Mouse (Mus musculus): ENCODE results near the gene Pepd.

The Pepd gene

DNA sequence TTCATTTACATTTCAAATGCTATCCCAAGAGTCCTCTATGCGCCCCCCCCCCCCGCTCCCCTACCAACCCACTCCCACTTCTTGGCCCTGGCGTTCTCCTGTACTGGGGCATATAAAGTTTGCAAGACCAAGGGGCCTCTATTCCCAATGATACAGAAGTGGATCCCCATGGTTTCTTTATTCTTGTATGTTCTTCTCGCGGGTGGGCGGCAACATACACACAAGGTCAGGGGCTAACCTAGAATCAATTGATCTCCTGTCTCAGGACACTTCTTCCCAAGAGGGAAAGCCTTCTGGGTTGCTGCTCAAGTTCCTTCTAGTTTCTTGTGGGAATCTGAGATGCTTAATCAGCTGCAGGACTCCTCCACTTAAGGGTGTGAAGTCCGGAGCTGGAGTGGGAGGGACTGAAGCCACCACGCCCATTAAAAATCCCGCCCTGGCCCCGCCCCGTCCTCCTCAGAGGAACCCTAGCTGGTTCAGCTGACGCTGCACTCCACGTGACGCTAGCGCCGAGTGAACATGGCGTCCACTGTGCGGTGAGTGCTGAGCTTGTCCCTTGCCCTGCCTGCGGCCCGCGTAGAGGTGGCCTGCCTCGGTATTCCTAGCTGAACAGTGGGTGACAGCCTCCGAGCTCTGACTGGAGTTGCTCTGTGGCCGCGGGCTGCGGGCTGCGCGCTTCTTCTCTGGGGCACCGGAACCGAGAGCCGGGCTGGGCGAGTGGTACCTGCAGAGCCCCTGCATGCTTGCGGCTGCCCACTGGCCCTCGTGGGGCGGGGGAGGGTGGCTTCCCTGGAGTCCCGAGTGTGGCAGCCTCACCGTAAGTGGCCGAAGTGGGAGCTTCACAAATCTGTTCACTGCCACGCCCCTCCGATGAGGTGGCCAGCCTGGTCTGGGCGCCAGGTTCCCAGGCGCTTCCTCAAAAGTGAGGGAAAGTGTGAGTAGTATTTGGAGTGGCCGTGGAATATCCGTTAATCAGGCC, at the start of gene Pepd:
Gene Pepd, plus strand, starts transcription at position 461 of the 979 bp plus-strand sequence.
- peak; percentile 90 for DNase-seq

DNA sequence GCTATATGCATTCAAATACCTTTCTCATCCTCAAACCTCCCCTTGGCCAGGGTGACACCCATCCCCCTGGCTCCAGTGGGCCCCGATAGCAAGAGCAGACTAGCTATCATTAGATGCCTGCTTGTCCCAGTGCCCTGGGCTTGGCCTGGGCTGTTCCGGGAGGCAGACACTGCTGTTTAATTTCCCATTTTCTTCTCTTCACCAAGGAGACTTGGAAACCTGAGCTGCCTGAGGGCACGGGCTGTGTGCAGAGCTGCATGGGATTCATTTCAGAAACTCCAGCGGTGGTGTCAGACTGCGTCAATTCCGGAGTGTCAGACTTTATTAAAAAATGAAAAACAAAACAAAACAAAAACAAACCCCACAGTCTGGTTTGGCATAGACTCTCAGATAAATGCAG, 44.9 kb upstream of the Pepd start:
- no peak for DNase-seq

DNA sequence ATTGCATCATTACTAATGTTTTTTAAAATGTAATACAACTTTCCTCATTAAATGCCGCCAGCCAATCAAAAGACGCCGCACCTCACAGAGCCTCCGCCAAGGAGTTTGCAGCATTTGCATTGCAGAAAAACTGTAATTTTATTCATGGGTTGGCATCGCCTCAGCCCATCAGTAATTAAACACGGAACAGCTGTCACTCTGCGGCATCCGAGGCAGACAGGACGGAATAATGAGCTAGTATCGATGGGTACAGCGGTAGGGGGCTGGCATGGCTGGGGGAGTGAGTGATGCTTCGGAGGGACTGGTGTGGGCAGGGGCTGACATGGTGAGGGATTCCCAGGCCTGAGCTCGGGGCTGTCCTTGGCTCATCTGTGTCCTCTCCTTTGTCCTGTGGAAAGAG, 42.5 kb upstream of the Pepd start:
- no peak for DNase-seq

DNA sequence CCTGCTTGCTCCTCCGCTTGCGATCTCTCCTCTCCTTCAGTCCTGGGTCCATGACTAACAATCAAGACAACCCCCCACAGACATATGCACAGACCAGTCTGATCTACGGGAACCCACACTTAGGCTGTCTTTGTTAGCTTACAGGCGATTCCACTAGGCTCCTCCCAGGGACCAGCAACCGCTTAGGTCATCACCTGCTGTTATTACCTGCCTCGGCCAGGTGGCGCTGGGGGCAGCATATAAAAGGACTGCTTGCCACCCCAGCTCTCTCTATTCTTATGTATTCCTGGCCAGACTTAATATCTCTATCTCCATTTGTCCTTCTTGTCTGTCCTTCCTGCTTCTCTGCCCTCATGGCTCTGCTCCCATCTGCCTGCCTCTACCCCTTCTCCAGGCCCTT, 35.4 kb upstream of the Pepd start:
- peak; percentile 68 for DNase-seq

DNA sequence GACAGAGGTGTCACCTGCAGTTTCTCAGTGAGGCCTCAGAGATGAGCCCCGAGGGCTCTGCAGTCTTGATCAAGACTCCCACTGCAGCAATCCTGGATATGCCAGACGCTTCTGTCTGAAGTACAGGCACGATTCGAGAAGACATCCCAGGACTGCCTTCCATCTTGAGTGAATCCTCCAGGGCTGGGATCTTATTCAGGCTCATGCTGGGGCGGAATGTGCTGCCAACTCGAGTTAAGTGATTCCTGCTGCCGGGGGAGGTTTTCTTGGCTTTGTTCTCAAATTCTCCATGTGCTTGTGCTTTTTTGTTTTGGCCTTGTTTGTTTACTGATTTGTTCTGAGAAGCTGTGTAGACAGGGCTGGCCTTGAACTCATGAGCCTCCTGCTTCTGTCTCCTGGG, 34.4 kb upstream of the Pepd start:
- no peak for DNase-seq

DNA sequence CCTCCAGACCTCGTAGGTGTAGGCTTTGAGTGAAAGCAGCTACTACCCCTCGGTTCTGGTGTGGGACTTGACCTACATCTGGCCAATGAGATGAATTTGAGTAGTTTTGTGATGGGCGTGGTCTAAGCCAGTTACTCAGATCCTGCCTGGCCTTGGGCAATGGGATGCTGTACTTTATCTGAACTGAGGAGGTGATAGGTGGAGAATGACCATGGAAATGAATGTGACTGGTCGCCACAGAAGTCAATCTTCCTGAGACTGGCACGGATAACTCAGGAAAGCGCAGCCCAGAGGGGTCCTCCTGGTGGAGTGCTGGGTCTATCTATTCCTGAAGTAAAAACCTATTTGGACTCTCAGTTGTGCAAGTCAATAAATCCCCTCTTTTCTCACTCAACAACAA, 23.7 kb upstream of the Pepd start:
- no peak for DNase-seq

DNA sequence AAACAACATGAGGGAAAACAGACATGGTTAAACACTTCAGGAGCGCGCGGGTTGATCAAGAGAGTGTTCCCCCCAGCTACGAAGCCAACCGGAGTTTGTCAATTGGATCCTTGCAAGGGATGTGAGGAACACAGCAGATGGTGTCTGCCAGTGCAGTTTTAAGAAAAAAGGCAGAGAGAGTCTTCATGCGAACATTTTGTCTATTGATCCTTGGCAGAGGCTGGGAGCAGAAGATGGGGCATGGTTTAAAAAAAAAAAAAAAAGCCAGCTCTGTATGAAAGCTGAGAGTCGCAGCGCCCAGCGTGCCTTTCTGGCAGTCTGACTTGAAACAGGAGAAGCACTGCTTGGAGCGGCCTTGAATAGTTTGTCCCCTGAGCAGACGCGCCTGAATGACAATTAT, 23.3 kb upstream of the Pepd start:
- DNase-seq: no peak

DNA sequence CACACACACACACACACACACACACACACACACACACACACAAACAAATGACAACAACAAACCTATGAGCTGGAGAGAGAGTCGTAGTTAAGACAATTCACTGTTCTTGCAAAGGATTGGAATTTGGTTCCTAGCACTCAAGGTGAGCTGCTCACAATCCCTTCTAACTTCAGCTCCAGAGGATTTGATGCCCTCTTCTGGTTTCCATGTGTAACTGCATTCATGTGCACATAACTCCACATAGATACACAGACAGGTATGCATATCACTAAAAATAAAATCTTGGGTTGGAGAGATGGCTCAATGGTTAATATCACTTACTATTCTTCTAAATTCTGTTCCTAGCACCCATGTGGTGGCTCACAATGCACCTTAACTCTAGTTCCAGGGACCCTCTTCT, 19.3 kb upstream of the Pepd start:
- no peak for DNase-seq

DNA sequence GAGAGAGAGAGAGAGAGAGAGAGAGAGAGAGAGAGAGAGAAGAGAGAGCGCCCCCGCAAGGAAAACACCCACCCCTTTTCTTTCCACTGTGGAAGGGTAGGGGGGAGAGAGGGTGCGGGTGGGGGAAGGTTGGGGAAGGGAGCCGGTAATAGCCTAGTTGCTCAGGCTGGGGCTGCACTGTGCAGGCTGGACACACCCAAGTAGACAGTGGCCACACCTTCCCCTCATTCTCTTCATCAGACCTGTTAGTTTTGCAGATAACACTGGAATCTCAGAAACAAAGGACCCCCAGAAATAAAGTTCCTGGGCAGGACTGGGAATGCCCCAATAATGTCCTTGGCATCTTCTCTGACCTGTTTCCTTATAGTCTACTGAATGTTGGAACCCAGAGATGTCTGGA, 15.7 kb upstream of the Pepd start:
- no peak for DNase-seq

DNA sequence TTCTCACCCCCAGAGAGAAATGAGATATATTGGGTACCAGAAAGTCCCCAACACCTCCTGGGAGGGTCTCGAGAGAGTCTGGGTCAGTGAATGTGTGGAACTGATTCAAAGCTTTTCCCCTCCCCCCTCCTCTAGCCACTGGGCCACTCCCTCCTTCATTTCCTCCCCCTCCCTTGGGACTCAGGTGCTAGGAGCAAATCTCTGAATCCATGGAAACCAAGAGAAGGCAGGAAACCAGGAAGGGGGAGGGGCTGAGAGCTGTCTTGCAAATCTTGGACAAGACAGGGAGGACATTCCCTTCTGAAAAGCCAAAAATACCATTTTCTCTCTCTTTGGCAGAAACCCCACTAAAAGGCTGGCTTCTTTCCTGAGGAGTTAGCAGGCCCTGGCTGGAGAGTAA, 15.1 kb upstream of the Pepd start:
- DNase-seq: peak; percentile 30

DNA sequence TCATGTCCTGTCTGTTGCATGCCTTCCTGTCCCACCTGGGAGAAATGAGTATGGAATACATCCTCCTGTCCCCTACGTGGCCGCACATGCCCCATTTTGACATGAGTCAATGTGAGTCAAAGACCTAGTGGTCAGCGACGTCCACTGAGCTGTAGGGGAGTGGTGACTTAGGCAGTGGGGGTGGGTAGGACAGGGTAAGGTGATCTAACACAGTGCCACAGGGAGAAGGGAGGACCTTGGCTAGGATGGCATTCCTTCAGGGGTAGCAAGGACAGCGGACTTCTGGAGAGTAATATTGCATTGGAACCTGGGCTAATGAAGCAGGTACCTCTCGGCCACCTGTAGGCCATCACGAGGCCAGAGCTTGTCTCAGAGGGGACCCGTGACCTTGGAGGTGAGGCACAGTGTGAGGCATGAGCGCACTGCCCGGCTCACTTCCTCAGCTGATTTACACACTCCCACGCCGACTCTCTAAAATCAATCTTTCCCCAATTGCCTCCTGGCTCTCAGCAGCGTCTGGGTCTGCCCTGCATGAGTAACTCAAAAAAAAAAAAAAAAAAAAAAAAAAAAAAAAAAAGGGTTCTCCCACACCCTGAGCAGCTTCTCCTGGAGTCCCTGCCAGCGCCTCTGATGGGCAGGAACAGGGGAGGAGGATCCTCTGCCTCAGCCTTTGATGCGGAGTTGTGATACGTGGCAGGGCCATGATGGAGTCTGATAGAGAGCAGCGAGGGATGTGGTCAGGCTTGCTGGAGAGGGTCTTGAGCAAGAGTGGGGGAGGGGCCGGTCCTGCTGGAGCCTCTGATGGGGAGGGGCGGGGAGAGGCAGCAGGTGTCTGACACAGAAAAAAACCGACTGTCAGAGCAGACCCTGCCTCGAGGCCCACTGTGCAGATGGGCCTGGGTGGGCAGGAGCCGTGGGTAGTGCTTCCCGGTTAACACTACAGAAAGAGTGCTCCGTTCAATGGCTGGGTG, 1.8 kb upstream of the Pepd start:
- peak; percentile 37 for DNase-seq

DNA sequence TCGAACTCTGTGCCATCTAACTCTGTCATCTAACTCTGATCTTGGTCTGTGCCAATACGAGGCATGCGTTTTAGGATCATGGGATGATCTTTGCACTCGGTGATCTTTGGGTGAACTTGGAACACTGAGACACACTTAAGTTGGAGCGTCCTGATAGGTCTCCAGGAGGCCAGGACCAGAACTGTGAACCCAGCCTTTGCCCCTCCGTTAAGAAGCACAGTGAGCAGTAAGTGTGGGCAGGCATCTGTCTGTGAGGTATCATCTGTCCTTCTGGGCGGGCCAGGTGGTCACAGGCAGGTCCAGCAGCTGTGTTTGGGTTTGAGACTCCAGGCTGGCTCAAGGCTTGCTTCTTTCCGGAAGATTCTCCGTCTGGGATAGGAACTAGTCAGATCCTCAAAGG, 1.8 kb downstream of the Pepd start:
- peak; percentile 86 for DNase-seq

DNA sequence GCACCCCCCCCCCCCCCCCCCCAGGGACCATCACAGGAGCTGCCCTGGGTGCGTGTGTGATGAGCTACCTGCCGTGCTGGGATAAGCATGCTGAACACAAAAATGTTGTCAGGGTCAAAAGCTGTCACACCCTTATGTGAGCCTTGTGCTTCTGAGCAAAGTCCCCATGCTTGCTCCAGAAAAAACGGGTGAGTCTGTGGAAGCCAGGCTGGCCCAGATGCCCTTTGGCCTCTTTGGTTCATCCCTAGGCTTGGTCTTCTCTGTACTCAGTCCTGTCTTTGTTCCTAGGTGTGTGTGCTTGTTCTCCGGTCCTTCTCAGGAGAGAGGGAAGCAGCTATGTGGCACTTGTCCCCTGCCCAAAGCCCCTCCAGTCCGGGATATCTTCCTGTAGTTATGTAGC, 3.4 kb downstream of the Pepd start:
- peak; percentile 79 for DNase-seq

DNA sequence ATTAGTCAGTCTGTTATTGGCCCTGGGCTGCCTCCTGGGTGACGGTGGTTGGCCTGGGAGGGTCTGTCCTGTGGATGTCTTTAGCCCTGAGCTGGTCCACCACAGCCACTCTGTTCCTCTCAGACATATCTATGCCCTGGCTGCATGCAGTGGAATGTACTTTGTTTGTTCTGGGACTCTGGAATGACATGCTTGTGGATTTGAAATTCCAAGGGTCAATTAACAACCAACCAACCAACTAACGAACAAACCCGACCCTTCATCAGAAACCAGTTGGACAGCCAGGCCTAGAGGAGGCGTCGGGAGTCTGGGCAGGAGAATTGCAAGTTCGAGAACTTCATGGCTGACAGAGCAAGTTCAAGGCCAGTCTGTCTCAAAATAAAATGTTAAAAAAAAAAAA, 5.4 kb downstream of the Pepd start:
- peak; percentile 85 for DNase-seq

DNA sequence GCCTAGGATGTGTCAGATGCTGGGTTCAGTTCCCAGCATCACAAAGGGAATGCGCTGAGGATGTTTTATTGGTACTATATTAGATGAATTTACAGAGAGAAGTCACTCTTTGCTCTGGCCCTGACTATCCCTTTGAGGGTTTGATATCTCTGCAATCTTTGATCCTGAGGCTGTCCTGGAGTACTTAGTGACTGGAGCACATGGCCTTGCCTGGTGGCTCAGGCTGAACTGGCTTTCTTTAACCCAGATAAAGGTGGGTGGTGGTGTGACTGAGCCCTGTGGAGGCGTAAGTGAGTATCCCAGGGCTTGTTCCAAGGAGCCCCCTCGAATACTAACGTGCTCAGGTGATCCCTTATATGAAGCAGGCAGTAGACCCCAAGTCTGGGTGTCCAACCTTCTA, 5.8 kb downstream of the Pepd start:
- no peak for DNase-seq

DNA sequence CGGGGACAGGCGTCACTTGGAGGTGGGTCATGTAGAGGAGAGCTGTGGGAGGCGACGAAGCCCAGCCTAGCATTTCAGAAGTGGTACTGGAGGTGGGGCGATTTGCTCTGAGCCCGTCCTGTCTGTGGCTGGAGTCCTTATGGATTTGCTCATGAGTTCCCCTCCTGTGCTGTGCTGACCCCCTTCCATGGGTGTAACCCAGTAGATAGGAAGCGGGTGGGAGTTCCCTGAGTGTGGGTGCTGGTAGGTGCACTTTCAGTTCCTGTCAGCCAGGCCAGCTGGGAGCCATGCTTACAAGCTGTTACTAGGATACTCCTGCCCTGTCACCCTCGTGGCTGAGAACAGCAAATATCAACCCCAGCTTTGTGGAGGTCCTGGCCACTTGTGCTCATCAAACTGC, 6.2 kb downstream of the Pepd start:
- no peak for DNase-seq

DNA sequence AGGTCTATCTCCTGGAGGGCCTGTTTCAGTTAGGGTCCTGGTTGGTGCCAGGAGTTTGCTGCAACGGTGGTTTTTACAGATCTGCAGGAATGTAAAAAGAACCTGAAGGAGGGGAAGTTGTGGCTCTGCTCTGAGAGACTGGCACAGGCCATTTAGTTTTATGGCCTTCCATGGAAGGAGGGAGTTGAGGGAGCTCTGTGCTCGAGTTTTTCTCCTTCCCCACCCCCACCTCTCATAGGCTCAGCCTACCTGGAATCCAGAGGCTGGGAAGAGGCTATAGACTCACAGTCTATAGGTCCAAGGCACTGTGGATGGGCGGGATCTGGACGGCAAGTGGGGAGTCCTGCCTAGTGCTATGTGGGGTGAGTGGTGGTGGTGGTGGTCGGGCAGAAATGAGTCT, 6.9 kb downstream of the Pepd start:
- DNase-seq: no peak

DNA sequence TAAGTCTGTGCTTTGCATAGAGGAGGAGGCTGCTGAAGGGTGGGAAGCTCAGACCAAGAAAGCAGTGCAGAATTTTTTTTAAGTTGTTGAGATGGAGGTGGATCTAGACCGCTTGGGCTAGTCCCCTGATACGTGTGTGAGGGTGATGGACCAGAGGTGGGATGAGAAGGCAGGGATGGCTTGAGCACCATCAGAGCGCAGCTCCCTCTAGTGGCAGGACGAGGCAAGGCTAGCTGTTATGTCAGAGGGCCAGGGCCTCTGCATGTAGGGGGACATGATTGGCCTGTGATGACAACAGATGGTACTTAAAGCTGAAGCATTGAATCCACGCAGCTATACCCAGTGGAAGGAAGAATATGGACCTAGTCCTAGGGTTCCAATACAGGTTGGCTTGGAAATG, 7.6 kb downstream of the Pepd start:
- DNase-seq: peak; percentile 67

DNA sequence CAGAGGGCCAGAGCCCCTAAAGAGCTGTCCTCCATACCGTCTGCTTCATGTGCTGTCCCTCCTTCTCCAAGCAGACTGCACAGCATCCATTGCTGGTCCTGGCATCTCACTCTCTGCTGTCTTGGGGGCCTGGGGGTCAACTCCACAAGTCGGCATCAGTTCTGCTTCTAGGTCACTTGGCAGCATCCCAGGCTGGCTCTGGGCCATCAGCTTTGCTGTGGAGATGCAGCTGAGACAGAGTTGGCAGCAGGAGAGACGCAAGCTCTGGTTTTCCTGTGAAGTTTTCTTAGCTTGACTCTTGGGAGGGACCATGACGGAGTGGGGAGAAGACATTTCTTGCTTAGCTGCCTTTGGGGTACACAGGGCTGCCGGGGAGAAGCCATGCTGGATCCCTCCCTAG, 13.0 kb downstream of the Pepd start:
- DNase-seq: peak; percentile 79

DNA sequence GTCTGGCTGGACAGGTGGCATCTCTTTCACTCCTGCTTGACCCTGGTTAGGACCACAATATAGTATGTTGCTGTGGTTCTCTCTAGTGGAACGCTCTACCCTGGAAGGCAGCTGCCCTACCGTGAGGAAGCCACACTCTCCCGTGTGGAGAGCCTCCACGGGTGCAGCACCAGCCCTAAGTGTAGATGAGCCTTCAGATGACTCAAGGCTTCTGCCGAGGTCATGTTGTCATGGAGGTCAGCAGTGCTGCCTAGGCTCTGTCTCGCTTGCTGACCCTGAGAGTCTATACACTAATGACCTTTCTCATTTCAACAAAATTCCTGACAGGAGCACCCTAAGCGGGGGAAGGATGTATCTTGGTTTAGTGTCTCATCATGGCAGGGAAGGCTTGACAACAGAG, 13.8 kb downstream of the Pepd start:
- DNase-seq: no peak

DNA sequence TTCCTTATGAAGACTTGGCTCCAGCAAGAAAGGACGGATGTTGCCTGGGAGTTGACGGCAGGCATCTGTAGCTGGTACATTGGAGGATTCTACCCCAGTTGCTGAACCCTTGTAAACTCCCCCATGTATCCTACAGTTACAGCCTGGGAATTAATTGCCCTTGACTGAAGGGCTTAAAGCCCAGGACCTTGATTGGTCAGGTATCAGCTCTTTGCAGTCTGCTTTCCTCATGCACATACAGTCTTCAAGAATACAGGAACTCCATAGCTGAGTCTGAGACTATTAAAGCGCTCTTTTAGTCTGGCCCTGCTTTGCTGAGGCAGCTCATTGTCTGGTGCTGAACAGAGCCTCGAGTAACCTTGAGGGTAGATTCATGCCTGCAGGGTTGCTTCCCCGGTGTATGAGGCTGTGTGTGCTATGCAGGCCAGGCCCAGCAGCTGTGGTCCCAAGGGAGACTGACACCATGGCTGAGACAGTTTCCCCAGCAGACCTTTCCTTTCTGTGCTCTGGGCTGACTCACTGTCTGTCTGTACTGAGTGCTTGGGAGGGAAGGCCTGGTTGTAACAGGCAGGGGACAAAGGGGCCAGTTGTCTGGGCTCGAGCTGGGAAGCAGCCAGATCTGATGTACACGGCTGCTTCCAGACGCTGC, 17.6 kb downstream of the Pepd start:
- no peak for DNase-seq

DNA sequence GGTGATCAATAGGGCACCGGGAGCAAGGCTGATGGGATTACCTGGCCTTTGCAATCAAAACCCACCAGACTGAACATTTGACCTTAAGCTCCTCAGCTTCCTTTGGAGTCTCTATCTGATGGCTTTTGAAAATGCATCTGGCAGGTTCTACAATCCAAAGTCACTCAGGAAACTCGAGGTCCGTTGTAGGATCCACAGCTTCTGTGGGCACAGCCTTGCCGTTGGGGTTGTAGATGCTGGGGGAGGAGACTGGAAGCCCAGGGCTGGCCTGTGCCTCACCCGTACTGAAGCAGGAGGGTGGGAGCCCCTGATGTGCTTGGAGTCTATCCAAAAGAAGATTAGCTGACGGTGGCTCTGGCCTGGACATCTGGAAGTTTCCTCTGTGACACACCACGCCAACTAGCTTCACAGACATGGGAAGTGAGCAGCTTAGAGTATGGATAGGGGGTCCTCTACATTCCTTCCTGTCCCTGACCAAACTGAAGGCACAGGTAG, 18.1 kb downstream of the Pepd start:
- no peak for DNase-seq

DNA sequence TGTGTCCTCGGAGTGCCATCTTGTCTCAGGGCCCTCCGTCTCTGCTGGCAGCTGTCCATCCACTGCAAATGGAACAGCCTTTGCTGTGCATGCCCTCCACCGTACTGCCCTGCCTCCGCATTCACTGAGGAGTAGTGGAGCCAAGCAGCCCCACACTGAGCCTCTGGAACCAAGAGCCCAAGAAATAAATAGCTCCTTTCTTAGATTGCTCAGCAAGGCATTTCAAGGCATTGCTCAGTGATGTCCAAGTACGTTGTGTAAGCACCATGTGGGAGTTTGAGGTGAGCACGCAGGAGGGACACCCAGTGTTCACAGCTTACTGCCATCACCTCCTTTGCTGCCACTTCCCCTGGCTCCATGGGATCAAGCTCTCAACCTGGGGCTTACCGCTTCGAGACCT, 20.5 kb downstream of the Pepd start:
- DNase-seq: no peak
